Comparison of ENCODE assay signal across 8 mouse cellular contexts in the genomic region with DNA sequence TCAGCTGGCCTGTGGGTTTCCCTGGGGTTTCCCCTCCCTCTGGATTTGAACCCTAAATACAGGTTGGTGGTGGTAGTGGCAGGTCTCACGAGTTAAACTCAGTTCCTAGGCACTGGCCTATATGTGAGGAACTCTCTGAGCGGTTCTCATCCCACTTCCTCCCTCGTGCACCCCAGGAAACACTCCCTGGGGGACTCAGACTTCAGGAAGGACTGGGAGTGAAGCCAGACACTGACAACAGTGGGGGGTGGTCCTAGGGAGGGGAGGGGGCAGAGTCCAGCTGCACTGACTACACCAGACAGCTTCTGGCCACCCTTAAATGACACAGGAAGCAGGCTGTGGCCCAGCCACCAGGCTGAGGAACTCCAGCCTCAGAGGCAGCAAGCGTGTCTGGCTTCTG. TPM values are rescaled to one million over a fixed set of nuclear protein-coding genes. Genes with fewer than 3 reads are reported as not detected.
A peak's percentile ranks its signal among the peaks of the same experiment; 100 is the strongest.
DNase-seq lines count a peak whose midpoint lies in the region; ATAC-seq and TF ChIP-seq lines count a peak whose summit lies in the region.

No protein-coding gene starts in this region.

- no peak overlapping the region for H3K4me2 ChIP-seq in lung, embryonic 14.5 days
- no peak overlapping the region for H3K4me2 ChIP-seq in heart, embryonic 15.5 days
- H3K4me2 ChIP-seq in neural tube, embryonic 15.5 days = no peak overlapping the region

- peaks cover 25% of the 10 kb centered on the region for H3K4me1 ChIP-seq in lung, embryonic 14.5 days (ENCODE audit: insufficient read depth)
- H3K4me1 ChIP-seq in lung, adult 2 months (ENCODE audit: control insufficient read depth, insufficient read depth, low read length) = no peaks in the 10 kb centered on the region; the same call in 1 of the 2 replicates
- peaks cover 43% of the 10 kb centered on the region for H3K4me1 ChIP-seq in heart, embryonic 15.5 days (replicated peaks)
- peaks cover 49% of the 10 kb centered on the region for H3K4me1 ChIP-seq in neural tube, embryonic 15.5 days

- no peaks in the 10 kb centered on the region for H3K9me3 ChIP-seq in lung, embryonic 14.5 days (ENCODE audit: low read depth, low read length)
- H3K9me3 ChIP-seq in heart, embryonic 15.5 days (replicated peaks) = no peaks in the 10 kb centered on the region
- no peaks in the 10 kb centered on the region for H3K9me3 ChIP-seq in neural tube, embryonic 15.5 days (replicated peaks)

- H3K9ac ChIP-seq in lung, embryonic 14.5 days = no peak overlapping the region
- no peak overlapping the region for H3K9ac ChIP-seq in heart, embryonic 15.5 days
- H3K9ac ChIP-seq in neural tube, embryonic 15.5 days (replicated peaks) = no peak overlapping the region

- no peak overlapping the region for H3K4me3 ChIP-seq in lung, embryonic 14.5 days (ENCODE audit: low read depth, low read length)
- H3K4me3 ChIP-seq in lung, adult 2 months (replicated peaks; ENCODE audit: extremely low read depth, low read depth, low read length) = no peak overlapping the region
- H3K4me3 ChIP-seq in heart, embryonic 15.5 days = no peak overlapping the region
- no peak overlapping the region for H3K4me3 ChIP-seq in neural tube, embryonic 15.5 days (replicated peaks)

- TF ChIP-seq POLR2A in lung, adult 2 months (IDR thresholded peaks at IDR 0.05; ENCODE audit: borderline replicate concordance, extremely low read depth, low read depth, low read length) = no peak

- no peak for TF ChIP-seq CTCF in lung, embryonic 14.5 days (IDR thresholded peaks at IDR 0.05; ENCODE audit: low read depth)
- no peak for TF ChIP-seq CTCF in lung, adult 2 months (IDR thresholded peaks at IDR 0.05; ENCODE audit: insufficient read depth, low read length)

- no peaks in the 10 kb centered on the region for H3K27me3 ChIP-seq in lung, embryonic 14.5 days (ENCODE audit: insufficient read depth, low read length)
- H3K27me3 ChIP-seq in heart, embryonic 15.5 days = no peaks in the 10 kb centered on the region
- H3K27me3 ChIP-seq in neural tube, embryonic 15.5 days (replicated peaks) = no peaks in the 10 kb centered on the region

- ATAC-seq in lung, embryonic 14.5 days (ENCODE audit: insufficient read depth) = peak; percentile 18; the same call in 1 of the 2 replicates
- ATAC-seq in heart, embryonic 15.5 days (replicated peaks; ENCODE audit: insufficient number of reproducible peaks, insufficient read depth, low FRiP score, low read depth) = peak; percentile 32
- no peak for ATAC-seq in neural tube, embryonic 15.5 days (ENCODE audit: low FRiP score)

- DNase-seq in lung, embryonic 14.5 days = peak; percentile 74
- DNase-seq in lung, adult 2 months = no peak
- DNase-seq in kidney, postnatal 25 days = peak; percentile 58 to 80
- no peak for DNase-seq in cerebellum, postnatal 4 days (ENCODE audit: low spot score in 2 of 2)
- no peak for DNase-seq in spleen, postnatal 4 days (ENCODE audit: low spot score in 2 of 2)
- DNase-seq in embryo, embryonic 9.5 days (ENCODE audit: extremely low spot score) = no peak

- peaks cover 9% of the 10 kb centered on the region; the same call in 1 of the 2 replicates for H3K36me3 ChIP-seq in lung, embryonic 14.5 days (ENCODE audit: insufficient read depth)
- no peaks in the 10 kb centered on the region for H3K36me3 ChIP-seq in heart, embryonic 15.5 days
- peaks cover 3% of the 10 kb centered on the region; the same call in 1 of the 2 replicates for H3K36me3 ChIP-seq in neural tube, embryonic 15.5 days

- WGBS in lung, embryonic 14.5 days = 18% methylated on average over 4 of the region's 4 CpGs
- WGBS in lung, adult 2 months = 43% methylated on average over 4 of the region's 4 CpGs
- 31% methylated on average over 4 of the region's 4 CpGs for WGBS in heart, embryonic 15.5 days
- 32% methylated on average over 4 of the region's 4 CpGs for WGBS in neural tube, embryonic 15.5 days

- H3K27ac ChIP-seq in lung, embryonic 14.5 days (ENCODE audit: low read depth) = peak overlapping the region; percentile 96
- peak overlapping the region; percentile 87 for H3K27ac ChIP-seq in heart, embryonic 15.5 days
- peak overlapping the region; percentile 86; the same call in 1 of the 2 replicates for H3K27ac ChIP-seq in neural tube, embryonic 15.5 days (replicated peaks)

RNA-seq across cellular contexts. Expression of gene Arhgef10l, which starts 43.0 kb away (rescaled TPM):
- polyA plus RNA-seq in lung, embryonic 14.5 days (2014; fragmentation: Nextera tagmentation; extraction: Ambion mirVana) = 13.5 and 16.1 TPM in 2 replicates
- polyA plus RNA-seq in lung, adult 2 months (2012; rRNA removed) = 29.2 and 34.6 TPM in 2 replicates
- 15.3 and 21.8 TPM in 2 replicates for polyA plus RNA-seq in heart, embryonic 15.5 days (2015; fragmentation: Nextera tagmentation; extraction: Ambion mirVana)
- 23.6 and 26.4 TPM in 2 replicates for polyA plus RNA-seq in neural tube, embryonic 15.5 days (2015; fragmentation: Nextera tagmentation; extraction: Ambion mirVana)

Comparison
In these comparisons a context has a peak if more than half of its experiments do, and no peak if none do; other contexts are left out.
1. DNase-seq: peak in lung, embryonic 14.5 days (single experiment) and kidney, postnatal 25 days (2 of 2); none in lung, adult 2 months (single experiment), cerebellum, postnatal 4 days (0 of 2), spleen, postnatal 4 days (0 of 2) and embryo, embryonic 9.5 days (single experiment).
2. Peak in every context shown above with its lines, with median percentiles within 50 percentile points of each other: H3K27ac ChIP-seq.